Mouse (Mus musculus): ENCODE measurements around the gene Senp2. TPM values are rescaled to one million over a fixed set of nuclear protein-coding genes. Genes with fewer than 3 reads are reported as not detected.
"Not testable (repeated sequence)": the region's sequence is repeated elsewhere in the genome, so short reads cannot be mapped to it uniquely, and the experiment has no call there.

The Senp2 gene
- 10 to 100 TPM; 48.8 to 50.9 TPM for total RNA-seq (2021)
- long read RNA-seq, experiment 1, full-length matches to known transcripts, result 12 of 18 reads
- long read RNA-seq, experiment 1, partial matches to known transcripts, result 1 of 18 reads
- long read RNA-seq, experiment 1, other reads (novel, unspliced or antisense), result 5 of 18 reads
- long read RNA-seq, experiment 2, full-length matches to known transcripts, result 23 of 41 reads
- long read RNA-seq, experiment 2, partial matches to known transcripts, result 11 of 41 reads
- long read RNA-seq, experiment 2, other reads (novel, unspliced or antisense), result 7 of 41 reads

DNA sequence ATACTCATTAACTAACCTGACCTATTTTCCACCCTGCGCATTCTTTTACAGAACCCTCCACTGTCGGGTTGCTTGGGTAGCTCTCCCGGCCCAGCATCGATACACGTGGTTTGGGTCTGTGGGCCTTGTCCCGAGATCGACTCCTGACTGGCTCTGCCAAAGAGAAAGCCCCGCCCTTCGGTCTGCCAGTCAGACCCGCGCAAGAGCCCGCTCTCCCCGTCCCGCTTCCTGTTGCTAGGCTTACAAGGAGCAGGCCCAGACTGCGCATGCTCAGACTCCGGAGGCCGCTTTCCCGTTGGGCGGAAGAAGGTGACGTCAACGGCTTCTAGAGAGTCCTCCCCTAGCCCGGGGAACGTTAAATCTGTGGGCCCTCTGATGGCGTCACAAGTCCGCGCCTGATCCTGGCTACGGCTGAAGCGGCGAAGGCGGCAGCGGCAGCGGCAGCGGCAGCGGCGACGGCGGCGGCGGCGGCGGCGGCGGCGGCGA, at the start of gene Senp2:
Senp2 (plus strand) TSS at position 386 of the 486 bp plus-strand sequence.
- DNase-seq (ENCODE audit: low spot score in 2 of 2), result peak; percentile 99

DNA sequence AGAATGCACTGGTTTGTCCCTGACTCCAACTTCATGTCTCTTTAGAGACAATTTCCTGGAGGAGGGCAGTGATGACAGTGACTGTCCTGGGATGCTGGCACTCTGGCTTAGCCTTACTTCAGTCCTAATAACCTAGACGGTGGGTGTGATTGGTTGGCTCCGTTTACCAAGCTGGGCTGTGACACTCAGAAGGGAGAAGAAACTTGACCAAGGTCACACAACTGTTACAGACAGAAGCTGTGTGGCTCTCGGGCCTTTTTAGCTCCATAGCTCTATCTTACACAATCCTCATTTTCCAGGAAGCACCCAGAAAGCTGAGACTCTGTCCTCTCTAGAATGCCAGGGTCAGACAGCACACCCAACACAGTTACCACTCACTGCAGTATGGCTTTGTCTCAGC, 43.7 kb upstream of the Senp2 start:
- no peak for DNase-seq (ENCODE audit: low spot score in 2 of 2)

DNA sequence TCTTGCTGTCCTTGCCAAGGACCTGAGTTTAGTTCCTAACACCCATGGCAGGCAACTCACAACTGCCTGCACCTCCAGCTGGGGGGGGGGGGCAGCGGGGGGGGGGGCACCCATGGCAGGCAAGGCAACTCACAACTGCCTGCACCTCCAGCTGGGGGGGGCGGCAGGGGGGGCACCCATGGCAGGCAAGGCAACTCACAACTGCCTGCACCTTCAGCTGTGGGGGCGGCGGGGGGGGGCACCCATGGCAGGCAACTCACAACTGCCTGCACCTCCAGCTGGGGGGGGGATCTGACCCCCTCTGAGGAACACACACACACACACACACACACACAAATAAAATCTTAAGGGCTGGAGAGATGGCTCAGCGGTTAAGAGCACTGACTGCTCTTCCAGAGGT, 39.4 kb upstream of the Senp2 start:
- no peak for DNase-seq (ENCODE audit: low spot score in 2 of 2)

DNA sequence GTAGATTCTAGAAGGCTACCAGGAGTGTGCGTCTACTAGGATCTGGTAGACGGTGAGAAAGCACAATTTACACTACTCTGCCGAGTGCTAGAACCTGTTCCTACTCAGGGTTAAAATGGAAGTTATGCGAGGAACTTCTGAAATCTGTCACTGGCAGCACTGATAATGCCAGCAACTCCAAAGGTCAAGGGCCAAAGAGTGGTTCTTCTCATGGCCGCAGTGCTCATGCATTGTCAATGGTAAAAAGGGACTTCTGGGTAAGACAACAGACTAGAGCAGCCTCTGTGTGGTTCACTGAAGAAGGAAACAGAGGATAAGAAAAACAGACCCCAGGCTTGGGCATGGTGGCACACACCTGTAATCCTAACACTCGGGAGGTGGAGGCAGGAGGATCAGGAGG, 38.7 kb upstream of the Senp2 start:
- no peak for DNase-seq (ENCODE audit: low spot score in 2 of 2)

DNA sequence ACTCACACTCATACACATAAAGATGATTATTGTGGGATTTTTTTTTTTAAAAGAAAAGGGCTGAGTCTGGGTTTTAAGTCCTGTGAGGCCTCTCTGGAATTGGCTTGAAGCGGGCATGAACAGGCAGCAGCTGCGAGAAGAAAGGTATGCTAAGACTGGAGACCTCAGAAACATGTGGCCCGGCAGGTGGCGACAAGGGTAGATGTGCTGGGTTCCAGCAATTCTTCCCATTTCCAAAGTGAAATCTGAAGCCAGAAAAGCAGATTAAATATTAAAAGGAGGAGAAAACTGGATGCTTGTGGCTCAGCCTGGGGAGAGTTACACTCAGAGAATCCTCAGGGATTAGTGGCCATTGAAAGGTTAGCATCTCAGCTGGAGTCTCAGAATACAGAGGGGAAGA, 37.8 kb upstream of the Senp2 start:
- no peak for DNase-seq (ENCODE audit: low spot score in 2 of 2)

DNA sequence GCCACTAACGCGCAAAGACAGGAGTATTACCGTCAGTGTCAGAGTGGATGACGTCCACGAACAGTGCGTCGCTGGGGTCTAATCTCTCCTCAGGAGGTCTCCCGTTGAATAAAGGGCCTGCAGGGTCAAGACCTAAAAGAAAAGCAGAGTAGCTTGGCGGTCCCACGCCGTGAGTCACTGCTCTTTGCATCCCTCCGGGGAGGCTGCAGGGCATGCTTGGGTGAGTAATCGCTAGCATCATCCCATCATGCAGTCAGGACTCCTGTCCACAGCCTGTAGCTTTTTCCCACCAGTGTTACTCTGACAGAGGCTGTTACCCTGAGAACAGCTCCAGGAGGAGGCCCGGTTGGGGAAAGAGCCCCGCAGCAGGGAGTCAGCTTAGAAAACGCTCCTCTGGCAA, 33.1 kb upstream of the Senp2 start:
- DNase-seq (ENCODE audit: low spot score in 2 of 2), result no peak

DNA sequence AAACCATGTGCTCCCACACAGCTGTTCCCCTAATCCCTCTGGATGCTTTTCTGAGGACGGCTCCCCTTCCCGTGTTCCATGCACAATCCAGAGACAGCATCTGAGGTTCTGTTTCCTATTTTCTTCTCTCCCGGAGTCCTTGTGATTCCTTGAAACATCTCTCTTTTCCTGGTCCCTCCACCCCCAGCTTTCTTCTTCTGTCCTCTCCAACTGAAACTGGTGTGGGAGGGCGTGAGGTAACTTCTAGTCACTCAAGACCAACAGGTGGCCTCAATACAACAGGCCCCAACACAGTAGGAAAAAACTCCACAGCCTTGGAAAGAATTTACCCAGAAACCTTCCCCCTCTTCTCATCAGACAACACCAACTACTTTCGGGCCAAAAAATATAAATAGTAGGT, 31.9 kb upstream of the Senp2 start:
- no peak for DNase-seq (ENCODE audit: low spot score in 2 of 2)

DNA sequence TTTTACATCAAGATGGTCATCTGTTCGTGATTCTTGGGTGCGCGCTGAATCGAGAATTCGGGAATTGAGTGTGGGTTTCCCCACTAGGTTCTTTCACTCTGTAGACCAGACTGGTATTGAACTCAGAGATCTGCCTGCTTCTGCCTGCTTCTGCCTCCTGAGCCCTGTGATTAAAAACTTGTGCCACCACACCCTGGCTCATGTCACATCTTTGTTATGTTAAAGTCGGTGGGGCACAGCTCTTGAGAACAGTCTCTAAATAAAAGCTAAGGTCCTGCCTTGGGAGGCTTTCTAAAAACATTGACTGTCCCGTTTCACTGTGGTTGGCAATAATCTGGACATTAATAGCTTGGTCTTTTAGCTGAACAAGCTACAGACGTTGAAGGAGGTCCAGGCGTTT, 26.1 kb upstream of the Senp2 start:
- DNase-seq (ENCODE audit: low spot score in 2 of 2), result no peak

DNA sequence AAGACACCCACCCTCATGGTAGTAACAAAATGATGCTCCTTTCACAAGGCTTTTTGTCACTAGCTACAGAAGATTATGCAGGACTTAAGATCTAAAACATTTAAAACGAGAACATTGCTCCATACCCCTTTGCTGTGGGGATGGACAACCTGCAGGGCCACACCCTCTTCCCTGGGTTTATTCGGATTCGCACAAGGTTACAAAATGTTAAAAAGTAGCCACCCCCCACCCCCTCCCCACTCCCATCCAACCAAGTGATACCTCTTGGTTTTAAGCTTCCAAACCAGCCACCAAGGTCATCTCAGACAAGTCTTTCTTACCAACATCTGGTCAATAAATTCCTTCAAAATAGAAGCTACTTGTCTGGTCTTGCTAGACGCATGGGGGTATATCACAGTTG, 25.7 kb upstream of the Senp2 start:
- DNase-seq (ENCODE audit: low spot score in 2 of 2), result no peak

DNA sequence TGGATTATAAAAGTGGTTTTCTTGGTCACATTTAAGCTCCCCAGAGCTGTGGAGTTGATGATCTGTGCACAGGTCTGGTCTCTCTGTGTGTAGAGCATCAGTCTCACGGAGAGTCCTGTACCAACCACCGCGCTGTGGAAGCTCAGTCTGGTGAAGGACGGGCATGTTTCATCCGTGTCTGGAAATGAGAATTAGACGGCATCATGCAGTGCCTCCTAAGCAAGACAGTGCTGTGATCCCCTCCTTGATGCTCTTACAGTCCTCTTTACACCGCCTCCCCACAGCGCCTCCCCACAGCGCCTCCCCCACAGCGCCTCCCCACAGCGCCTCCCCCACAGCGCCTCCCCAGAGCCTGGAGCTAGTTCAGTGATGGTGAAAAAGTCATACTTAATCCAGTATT, 25.2 kb upstream of the Senp2 start:
- DNase-seq (ENCODE audit: low spot score in 2 of 2), result no peak

DNA sequence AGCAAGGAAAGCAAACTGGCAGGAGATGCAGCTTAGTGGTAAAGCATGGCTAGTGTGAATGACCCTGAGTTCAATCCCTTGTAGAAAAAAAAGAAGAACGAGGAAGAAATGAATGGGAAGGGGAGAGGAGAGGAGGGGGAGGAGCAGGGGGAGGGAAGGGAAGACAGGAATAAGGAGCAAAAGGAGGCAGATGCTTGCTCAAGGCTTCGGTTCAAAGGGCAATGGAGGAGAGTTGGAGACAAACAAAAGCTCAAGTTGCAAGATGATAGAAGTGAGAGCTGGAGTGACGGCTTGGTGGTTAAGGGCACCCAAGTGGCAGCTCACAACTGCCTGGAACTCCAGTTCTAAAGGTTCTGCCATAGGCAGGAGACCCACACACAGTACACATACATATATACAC, 23.1 kb upstream of the Senp2 start:
- no peak for DNase-seq (ENCODE audit: low spot score in 2 of 2)

DNA sequence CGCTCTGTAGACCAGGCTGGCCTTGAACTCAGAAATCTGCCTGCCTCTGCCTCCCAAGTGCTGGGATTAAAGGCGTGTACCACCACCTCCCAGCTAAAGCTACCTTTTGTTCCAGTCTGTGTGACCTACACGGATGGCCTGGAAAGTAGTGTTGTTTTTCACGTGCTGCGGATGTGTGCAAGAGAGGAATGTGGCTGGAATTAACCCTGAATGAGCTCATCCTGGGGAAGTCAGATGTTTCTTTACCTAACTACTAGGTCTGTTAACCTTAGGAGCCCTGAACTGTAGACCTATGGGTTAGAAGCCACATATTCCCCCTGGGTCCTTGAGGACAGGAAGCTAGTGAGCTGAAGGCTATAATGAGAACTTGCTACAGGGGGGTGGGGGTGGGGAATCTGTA, 21.3 kb upstream of the Senp2 start:
- DNase-seq (ENCODE audit: low spot score in 2 of 2), result no peak

DNA sequence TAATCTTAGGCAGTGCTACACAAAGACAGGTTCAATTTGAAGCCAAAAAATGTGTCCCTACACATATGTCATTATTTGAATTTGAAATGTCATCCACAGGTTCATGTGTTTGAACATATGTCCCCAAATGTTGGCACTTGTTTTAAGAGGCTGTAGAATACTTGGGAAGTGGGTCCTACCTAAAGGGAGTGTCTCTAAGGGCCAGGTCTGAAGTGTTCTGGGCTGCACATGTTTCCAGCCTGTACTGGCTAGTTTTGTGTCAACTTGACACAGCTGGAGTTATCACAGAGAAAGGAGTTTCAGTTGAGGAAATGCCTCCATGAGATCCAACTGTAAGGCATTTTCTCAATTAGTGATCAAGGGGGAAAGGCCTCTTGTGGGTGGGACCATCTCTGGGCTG, 18.4 kb upstream of the Senp2 start:
- DNase-seq (ENCODE audit: low spot score in 2 of 2), result not testable (repeated sequence)

DNA sequence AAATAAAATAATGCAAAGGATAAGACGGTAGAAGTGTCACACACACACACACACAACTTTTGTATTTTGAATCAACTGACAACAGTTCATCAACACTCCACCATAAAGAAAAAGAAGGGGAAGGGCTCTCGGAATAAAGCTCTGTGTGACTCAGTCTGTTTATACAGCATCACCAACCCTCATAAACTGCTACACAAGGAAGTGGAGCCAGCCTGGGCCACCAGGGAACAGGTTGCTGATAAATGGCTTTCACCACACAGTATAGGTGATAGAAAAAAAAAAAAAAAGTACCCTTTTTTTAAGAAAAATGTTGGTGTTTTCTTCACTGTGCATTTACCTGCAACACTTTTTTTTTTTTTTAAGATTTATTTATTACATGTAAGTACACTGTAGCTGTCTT, 17.5 kb upstream of the Senp2 start:
- DNase-seq (ENCODE audit: low spot score in 2 of 2), result no peak

DNA sequence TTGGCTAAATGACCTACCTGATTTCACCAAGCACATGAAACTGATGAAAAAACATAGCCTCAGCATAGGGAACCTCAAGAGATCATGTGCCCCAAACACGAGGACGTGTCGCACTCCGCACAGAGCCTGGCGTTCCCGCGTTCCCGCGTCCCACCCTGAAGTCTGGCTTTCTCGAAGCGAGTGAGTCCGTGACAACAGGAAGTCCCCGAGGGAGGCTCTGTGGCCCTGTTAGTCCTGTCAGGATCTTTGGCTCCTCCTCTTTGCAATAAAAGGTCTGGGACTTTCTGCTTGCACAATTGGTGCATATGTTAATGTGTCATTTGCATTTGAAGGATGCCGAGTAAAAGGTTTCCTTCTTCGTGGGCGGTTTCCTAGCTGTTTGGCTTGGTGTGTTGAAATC, 14.0 kb upstream of the Senp2 start, which contains the start of gene Liph:
Liph (minus strand) TSS at position 360 of the 400 bp plus-strand sequence.
- no peak for DNase-seq (ENCODE audit: low spot score in 2 of 2)

DNA sequence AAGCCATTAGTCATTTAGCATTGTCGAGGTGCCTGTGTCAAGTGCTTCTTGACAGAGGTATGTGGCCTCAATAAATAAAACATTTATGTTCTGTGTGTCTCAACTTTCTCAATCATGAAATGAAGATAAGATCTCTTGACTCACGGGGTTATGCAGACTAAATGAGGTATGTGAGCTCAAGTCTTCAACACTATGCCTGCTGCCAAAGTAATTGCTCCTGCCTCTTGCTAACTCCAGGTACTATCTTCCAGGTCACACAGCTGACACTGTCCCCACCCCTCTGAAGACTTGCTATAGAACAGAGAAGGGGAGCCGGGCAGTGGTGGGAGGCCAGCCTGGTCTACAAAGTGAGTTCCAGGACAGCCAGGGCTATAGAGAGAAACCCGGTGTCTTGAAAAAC, 12.9 kb upstream of the Senp2 start:
- no peak for DNase-seq (ENCODE audit: low spot score in 2 of 2)

DNA sequence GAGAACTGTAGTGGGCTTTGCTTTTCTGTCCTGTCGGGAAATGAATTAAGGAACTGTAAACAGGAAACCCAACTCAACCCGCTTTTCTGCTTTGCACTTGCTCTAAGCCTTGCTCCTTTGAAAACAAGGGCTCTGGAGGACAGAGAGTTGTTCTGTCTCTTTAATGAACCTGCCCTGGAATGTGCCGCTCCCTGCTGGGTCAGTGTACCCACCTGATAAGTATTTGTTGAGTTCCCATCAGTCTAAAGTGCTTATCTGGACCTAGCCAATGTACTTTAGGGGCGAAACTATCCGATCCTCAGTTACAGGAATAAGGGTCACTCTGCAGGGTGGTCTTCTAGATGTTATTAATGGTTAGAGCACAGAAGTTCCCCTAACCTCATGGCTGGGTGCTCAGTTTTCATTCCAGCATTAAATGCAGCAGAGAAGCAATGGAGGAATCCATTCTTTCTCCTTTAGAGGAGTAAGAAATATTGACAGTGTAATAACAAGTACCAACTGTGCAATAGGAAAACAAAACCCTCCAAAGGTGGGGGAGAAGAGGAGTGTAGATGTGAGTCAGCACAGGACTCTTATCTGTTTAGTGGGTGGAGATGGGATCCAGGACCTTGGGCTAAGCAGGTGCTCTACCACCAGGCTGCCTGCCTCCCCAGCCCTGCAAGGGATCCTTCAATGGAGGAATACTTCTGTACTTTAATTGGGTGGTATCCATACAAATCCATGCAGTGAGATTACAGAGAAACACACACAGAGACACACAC, 12.2 kb upstream of the Senp2 start:
- DNase-seq (ENCODE audit: low spot score in 2 of 2), result no peak

DNA sequence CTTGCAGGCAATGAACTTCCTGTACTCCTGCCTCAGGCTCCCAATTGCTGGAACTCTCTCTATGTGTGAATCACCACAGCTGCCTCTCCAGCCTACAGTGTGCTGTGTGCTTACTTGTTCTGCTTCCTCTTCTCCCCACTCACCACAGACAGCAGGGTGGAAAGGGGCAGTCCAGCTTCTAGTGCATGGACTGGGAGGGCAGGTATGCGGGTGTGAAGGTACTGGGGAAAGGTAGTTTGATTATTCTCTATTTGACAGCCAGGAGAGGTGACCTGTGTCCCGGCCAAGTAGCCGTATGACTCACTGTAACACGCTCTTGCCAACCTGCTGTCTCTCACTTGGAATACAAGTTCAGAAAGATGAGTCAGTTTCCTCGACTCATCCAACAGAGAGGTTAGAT, 11.2 kb upstream of the Senp2 start:
- DNase-seq (ENCODE audit: low spot score in 2 of 2), result no peak

DNA sequence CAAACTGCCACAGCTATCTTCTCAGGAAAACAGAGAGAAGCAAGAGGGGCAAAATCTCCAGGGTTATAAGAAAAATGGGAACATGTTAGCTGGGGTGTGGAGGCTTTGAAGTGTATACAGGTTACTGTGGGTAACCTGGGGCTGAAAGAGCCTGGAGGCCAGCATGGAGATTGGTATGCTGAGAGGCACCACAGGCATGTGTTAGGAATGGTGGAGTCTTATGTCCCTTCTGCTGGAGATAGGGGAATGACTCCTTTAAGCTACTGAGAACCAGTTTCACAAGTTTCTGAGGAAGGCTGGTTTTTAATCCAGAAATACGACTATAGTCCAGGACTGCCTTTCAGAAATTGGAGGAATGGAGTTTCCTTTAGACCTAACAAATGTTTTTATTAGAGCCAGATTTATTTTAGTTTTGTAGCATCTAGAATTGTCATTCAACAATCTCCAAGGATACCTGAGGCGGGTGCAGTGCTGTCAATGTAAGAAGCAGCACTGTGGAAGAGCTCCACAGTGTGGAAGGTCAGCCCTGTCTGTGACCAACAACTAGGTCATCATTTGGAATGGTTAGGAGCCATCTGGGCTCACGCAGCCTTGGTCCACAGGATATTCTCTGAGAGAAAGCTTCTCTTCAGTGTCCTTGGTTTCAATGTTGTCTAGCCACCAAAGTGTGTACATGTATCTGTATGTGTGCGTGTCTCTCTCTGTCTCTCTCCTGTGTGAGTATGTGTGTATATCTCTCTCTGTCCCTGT, 9.2 kb upstream of the Senp2 start:
- no peak for DNase-seq (ENCODE audit: low spot score in 2 of 2)

DNA sequence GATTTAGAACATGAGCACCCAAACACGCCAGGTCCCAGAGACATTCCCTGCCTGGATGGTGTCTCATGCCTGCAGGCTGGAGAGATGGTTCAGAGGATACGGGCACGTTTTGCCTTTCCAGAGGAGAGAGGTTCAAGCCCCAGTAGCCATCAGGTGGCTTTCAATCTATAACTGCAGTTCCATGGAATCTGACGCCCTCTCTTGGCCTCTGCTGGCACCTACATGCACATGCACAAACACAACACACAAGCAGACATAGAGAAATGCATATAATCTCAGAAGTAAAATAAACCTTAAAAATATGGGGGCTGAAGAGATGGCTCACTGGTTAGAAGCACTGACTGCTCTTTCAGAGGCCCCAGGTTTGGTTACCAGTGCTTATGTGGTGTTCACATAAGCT, 8.1 kb upstream of the Senp2 start:
- no peak for DNase-seq (ENCODE audit: low spot score in 2 of 2)

DNA sequence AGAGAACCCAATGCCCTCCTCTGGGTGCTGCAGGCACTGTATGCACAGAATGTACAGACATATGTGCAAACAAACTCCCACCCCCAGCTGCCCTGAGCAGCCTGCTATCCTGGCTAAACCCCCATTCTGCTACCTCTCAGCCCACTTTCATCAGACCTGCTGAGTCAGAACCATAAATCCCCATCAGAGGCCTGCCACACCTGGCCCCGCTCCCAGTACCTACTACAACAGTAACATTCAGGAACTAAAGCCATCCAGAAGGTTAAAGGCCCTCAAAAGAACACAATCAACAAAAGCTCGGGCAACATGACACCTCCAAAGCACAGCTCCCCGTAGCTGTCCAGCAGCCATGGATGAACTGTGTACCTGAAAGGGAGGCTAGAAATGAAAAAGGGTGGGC, 7.7 kb upstream of the Senp2 start:
- DNase-seq (ENCODE audit: low spot score in 2 of 2), result no peak

DNA sequence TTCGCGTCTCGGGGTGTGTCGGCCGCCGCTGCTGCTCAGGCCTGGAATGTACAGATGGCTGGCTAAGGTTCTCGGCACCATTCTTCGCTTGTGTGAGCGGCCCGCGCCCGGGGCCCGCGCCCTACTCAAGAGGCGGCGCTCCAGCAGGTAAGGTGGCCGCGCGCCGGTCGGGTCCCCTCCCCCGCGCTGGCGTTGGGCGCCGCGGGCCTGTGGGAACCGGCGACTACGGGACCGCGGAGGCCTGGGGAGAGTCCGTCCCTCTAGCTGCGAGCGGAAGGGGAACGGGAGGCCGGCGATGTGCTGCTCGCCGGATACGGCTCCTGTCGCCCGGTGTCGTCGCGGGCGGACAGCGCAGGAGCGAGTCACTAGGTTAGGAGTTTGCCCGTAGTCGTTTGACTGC, 312 bp downstream of the Senp2 start:
- peak in 1 of 2 experiments; percentile 21 for DNase-seq (ENCODE audit: low spot score in 2 of 2)

All from adrenal gland, postnatal 4 days (tissue).